Mouse (Mus musculus): ENCODE results near the gene Men1. TPM values are rescaled to one million over a fixed set of nuclear protein-coding genes. Genes with fewer than 3 reads are reported as not detected.
A peak's percentile ranks its signal among the peaks of the same experiment; 100 is the strongest.

The Men1 gene
- total RNA-seq, 1 experiment from 2014 or later = 33.6 TPM

- ATAC-seq (ENCODE audit: extremely low read depth, insufficient number of reproducible peaks, low FRiP score, poor library complexity, severe bottlenecking) = no peak
Measured at GRCm38 (mm10) chr19:6351431-6352106, 16.8 kb downstream of the Men1 start.

- ATAC-seq (ENCODE audit: extremely low read depth, insufficient number of reproducible peaks, low FRiP score, poor library complexity, severe bottlenecking) = no peak
Measured at GRCm38 (mm10) chr19:6352107-6352505, 17.3 kb downstream of the Men1 start.

- no peak for ATAC-seq (ENCODE audit: extremely low read depth, insufficient number of reproducible peaks, low FRiP score, poor library complexity, severe bottlenecking)
Measured at GRCm38 (mm10) chr19:6354030-6354429, 19.3 kb downstream of the Men1 start.

GRCm38 (mm10) chr19:6361291-6361690 lies 26.5 kb downstream of the Men1 start:
- no peak for ATAC-seq (ENCODE audit: extremely low read depth, insufficient number of reproducible peaks, low FRiP score, poor library complexity, severe bottlenecking)

GRCm38 (mm10) chr19:6363091-6363410 lies 28.3 kb downstream of the Men1 start:
- peak; percentile 79; the same call in 1 of the 2 replicates for ATAC-seq (ENCODE audit: extremely low read depth, insufficient number of reproducible peaks, low FRiP score, poor library complexity, severe bottlenecking)

- ATAC-seq (ENCODE audit: extremely low read depth, insufficient number of reproducible peaks, low FRiP score, poor library complexity, severe bottlenecking) = peak; percentile 85
Measured at GRCm38 (mm10) chr19:6363411-6364240, 28.8 kb downstream of the Men1 start, which contains the start of gene Sf1. Sf1 (plus strand) TSS chr19:6363690.

GRCm38 (mm10) chr19:6364317-6364725 lies 29.5 kb downstream of the Men1 start:
- ATAC-seq (ENCODE audit: extremely low read depth, insufficient number of reproducible peaks, low FRiP score, poor library complexity, severe bottlenecking) = peak; percentile 17; the same call in 1 of the 2 replicates

- no peak for ATAC-seq (ENCODE audit: extremely low read depth, insufficient number of reproducible peaks, low FRiP score, poor library complexity, severe bottlenecking)
Measured at GRCm38 (mm10) chr19:6364842-6365241, 30.1 kb downstream of the Men1 start.

- no peak for ATAC-seq (ENCODE audit: extremely low read depth, insufficient number of reproducible peaks, low FRiP score, poor library complexity, severe bottlenecking)
Measured at GRCm38 (mm10) chr19:6370175-6370574, 35.4 kb downstream of the Men1 start.

GRCm38 (mm10) chr19:6372433-6372832 lies 37.7 kb downstream of the Men1 start:
- ATAC-seq (ENCODE audit: extremely low read depth, insufficient number of reproducible peaks, low FRiP score, poor library complexity, severe bottlenecking) = no peak

GRCm38 (mm10) chr19:6373539-6374400 lies 39.0 kb downstream of the Men1 start:
- peak; percentile 60 for ATAC-seq (ENCODE audit: extremely low read depth, insufficient number of reproducible peaks, low FRiP score, poor library complexity, severe bottlenecking)

- ATAC-seq (ENCODE audit: extremely low read depth, insufficient number of reproducible peaks, low FRiP score, poor library complexity, severe bottlenecking) = no peak
Measured at GRCm38 (mm10) chr19:6374571-6374970, 39.8 kb downstream of the Men1 start.

GRCm38 (mm10) chr19:6375423-6376254 lies 40.9 kb downstream of the Men1 start:
- no peak for ATAC-seq (ENCODE audit: extremely low read depth, insufficient number of reproducible peaks, low FRiP score, poor library complexity, severe bottlenecking)

- ATAC-seq (ENCODE audit: extremely low read depth, insufficient number of reproducible peaks, low FRiP score, poor library complexity, severe bottlenecking) = no peak
Measured at GRCm38 (mm10) chr19:6376255-6376564, 41.4 kb downstream of the Men1 start.

- no peak for ATAC-seq (ENCODE audit: extremely low read depth, insufficient number of reproducible peaks, low FRiP score, poor library complexity, severe bottlenecking)
Measured at GRCm38 (mm10) chr19:6376643-6377042, 41.9 kb downstream of the Men1 start.

GRCm38 (mm10) chr19:6377327-6378040 lies 42.7 kb downstream of the Men1 start:
- ATAC-seq (ENCODE audit: extremely low read depth, insufficient number of reproducible peaks, low FRiP score, poor library complexity, severe bottlenecking) = no peak

- no peak for ATAC-seq (ENCODE audit: extremely low read depth, insufficient number of reproducible peaks, low FRiP score, poor library complexity, severe bottlenecking)
Measured at GRCm38 (mm10) chr19:6380411-6381166, 45.8 kb downstream of the Men1 start.

All from neutrophil, adult 5-6 weeks (primary cell).